Mouse (Mus musculus) cerebellum, postnatal 4 days (tissue): Measurements from ENCODE around the gene Mrtfa.

Source experiments
- DNase-seq, 2 experiments: peaks; one replicate each; pipeline ENCODE4 v3.0.0; 2022; ENCODE audit warnings: low spot score in 2 of 2, mixed read lengths in 1 of 2

Mrtfa gene

DNA sequence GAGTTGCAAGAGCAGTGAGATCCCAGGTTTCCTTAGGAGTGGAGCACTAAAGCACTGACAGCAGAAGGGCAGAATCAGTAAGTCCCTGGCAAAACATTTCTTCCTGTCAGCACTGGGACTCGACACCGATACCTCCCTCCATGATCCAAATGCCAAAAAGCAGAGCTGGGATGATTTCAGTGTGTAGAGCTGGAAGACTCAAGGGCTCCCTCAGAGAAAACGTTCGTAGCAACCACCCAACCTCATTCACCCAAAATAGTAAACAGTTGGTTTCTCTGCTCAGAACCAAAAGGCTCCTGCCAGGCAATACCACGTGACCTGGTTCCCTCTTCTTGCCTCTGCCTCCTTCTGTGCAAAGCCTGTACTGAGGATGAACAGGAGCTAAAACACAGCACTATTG, 123.6 kb downstream of the Mrtfa start:
- DNase-seq, result no peak

DNA sequence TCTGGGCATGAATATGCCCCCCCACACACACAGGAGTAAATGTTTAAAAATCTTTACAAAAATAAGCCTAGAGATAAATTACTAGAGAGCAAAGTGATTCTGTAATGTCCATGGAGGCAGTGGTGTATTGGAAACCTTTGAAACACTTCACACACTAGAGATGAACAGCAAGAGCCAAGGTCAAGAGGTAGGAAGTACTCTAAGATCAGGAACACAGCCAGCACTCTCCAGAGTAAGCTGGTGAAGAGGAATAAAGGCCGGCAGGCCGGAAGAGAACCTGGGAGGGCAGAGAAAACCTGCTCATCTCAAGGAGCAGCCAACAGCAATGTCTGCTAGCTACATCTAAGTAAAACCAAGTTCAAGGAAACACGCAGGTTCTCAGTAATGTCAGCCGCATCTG, 125.9 kb downstream of the Mrtfa start:
- DNase-seq, result no peak

GRCm38 (mm10) chr15:81064143-81064542, 126.4 kb downstream of the Mrtfa start:
- DNase-seq, result no peak

DNA sequence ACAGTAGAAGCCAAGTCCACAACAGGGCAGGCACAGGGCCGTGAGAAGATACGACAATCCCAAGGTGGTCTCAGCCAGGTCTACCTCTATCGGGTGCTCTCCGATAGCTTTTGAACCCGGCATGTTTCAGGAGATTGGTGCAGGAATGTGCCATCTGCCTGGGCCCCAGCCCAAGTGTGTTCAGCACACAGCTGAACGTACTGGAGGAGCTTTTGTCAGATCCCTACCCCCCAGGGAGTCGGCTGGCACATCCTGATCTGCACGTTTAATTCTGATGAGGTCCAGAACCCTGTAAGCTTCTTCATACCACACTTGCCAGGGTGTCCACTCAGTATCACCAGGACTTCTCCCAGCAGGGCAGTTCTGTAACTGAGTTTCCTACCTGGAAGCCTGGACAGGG, 127.9 kb downstream of the Mrtfa start:
- DNase-seq, result peak in 1 of 2 experiments; percentile 17

GRCm38 (mm10) chr15:81062175-81062588, 128.4 kb downstream of the Mrtfa start:
- DNase-seq, result no peak

DNA sequence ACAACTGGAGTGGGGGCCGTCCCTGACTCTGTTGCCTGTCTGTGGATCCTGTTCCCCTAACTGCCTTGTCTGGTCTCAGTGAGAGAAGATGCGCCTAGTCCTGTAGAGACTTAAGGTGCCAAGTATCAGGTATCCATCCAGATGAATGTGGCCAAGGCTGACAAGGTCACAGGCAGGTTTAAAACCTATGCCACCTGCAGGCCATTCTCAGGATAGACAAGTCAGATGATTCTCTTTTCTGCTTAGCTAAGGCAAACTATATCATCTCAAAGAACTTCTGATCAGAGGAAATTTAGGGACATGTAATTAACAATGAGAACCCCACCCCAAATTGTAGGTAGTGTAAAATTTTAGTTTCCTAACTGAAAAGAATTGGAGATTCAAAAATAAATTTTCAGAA, 129.6 kb downstream of the Mrtfa start:
- no peak for DNase-seq

- DNase-seq, result no peak
Measured at GRCm38 (mm10) chr15:81057736-81058135, 132.8 kb downstream of the Mrtfa start.

DNA sequence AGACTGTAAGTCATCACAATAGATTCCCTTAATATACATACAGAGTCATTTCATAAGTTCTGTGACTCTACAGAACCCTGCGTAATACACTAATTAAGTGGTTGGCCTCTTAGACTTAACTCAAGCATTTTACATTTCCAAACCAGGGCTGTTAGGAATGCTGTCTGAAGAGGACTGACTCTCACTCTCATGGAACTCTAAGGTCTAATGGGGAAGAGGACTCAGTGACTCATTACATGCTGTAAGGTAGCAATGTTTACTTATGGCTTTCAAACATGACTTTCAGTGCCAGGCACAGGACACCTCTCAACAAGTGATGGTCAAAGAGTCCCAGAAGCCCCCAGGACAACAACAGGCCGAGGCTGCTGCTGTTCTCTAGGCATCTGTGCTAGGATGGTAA, 135.1 kb downstream of the Mrtfa start:
- DNase-seq, result no peak

GRCm38 (mm10) chr15:81052491-81052890, 138.1 kb downstream of the Mrtfa start:
- DNase-seq, result no peak

DNA sequence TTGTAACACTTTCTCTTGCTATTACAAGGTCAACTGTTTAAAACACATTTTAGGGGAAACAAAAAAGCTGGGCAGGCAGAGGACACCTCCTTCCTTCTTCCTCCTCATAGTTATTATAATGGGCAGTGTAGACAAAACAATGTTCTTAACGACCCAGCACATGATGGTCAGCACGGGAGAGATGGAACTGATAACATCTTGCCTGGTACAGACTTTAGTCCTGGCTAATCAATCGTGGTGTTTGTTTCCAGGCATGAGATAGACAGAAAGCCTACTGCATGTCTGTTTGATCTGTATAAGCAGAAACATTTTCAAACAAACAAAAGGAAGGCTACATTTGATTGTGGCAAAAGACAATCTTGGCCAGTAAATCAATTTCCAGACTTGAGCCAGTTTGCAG, 140.1 kb downstream of the Mrtfa start:
- no peak for DNase-seq

GRCm38 (mm10) chr15:81049401-81050053, 141.0 kb downstream of the Mrtfa start:
- peak in 1 of 2 experiments; percentile 21 for DNase-seq

GRCm38 (mm10) chr15:81047497-81047896, 143.1 kb downstream of the Mrtfa start:
- no peak for DNase-seq

- no peak for DNase-seq
Measured at GRCm38 (mm10) chr15:81046061-81046460, 144.5 kb downstream of the Mrtfa start.

DNA sequence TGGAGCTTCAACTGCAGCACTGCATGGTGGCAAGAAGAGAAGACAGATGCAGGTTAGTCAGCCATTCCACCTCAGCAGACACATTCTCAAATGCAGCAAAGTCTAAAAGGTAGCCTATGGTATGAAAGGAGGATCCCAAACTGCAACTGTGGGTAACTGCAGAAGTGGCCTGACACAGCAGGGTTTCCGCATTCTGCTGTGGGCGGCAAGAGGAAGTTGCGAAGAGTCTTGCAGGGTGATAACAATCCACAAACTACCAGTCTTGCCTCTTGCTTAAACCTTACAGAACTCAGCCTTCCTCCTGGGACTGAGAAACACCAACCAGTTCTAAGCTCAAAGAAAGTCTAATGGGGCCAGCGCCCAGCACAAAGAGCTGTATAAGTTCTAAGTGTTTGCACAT, 145.2 kb downstream of the Mrtfa start:
- DNase-seq, result no peak

DNA sequence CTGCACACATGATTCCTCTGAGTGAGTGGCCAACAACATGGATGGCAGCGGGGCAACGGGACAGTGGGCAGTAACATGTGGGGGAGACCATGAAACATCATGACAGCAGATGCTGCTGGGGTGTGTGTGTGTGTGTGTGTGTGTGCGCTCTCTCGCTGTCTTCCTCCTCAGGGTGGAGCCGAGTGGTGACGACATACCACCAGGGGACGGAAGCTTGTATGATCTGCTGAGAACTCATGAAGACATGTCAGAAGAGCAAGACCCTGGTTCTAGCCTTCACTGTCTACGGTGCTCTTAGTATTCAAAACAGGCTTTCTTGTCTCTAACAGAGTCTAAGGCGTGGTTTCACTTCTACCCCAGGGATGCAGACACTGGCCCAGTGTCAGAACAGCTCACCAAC, 146.1 kb downstream of the Mrtfa start:
- DNase-seq, result no peak

DNA sequence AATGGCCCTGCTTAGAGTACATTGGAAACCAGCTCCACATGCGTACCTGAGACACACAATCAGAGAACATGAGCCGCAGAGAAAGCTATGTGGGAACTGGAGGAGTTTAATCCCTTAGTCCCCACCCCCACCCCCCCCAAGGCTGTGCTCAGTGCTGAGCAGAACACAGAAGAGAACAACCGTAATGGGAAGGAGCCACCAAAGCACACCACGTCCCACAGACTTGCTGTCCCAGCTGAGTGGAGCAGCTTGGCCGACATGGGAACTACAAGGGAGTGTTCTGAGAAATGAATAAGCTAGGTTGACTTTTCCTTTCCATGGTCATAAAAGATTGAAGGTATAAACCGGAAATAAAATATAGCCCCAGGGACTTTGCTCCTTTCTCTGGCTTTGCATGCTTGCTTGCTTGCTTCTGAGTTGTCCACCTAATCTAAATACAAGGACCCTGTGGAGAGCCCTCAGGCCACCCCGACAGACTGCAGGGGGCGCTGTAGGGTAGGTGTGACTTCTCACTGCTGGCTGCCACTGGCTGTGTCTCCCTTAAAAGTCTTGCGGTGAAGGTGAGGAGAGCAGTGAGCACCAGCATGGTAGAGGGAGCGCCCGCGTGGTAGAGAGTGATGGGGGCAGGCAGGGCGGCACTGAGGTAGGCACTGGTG, 148.2 kb downstream of the Mrtfa start:
- DNase-seq, result no peak

- DNase-seq, result no peak
Measured at GRCm38 (mm10) chr15:81041767-81042166, 148.8 kb downstream of the Mrtfa start.

DNA sequence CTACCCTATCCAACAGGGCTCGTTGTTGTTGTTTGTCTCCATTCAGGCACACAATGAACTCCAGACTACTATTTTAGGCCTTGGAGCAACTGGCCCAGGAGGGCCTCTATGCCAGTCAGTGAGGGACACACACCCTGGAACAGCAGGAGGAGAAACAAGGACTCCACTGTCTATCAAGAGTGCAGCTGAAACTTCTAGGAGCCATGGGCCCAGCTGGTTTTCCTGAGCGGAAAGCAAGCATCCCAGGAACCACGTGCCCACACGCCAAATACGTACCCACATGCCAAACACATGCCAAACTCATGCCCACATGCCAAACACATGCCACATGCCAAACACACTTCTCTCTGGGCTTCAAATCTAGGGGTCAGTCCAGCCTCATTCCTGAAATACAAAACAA, 152.1 kb downstream of the Mrtfa start:
- DNase-seq, result no peak

DNA sequence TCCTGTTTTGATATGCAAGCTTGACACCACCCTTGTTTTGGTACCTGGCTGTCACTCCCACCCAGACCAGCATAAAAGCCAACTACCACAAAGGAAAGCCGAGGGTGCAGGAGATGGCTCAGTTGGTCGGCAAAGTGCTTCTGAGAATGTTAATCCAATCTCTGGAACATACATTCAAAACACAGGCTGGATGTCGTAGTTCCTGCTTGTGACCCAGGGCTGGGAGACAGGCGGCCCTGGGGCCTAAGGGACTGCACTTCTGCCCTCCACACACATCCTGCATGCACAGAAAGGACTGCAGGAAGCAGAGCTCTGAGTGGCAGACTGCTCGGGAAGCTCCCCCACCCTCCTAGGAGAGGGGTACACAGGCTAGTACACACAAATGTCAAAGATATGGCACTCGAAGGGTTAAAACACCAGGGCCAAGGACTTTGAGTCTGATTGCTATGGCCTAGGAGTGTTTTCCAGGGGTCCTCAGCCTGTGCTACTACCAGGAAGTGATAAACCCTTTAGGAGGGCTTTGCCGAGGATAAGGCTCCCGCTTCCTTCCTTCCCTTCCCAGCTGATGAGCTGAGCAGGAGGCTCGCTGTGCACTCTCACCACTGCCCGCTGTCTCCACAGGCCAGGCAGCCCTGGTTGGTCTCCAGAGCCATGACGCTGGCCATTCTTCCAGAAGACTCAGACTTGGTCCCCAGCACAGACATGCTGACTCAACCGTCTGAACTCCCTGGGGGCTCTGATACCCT, 155.0 kb downstream of the Mrtfa start:
- no peak for DNase-seq

DNA sequence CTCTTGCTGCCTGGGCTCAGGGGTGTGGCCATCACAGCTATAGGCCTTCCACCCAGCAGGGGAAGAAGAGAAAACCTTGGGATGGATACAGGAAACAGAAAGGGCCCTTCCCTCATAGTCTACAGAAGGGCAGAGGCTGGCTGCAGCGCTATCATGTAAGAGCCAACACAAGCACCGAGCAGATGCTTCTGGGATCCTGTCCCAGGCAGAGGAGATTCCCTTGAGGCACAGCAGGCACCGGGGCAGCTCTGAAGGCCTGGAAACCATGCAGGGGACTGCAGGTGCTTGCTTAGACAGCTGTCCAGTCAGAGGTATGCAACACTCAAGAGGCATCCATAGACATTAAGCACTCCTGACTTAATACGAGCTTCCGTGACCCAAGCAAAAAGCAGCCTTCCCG, 156.4 kb downstream of the Mrtfa start:
- DNase-seq, result no peak

- DNase-seq, result no peak
Measured at GRCm38 (mm10) chr15:81032941-81033629, 157.5 kb downstream of the Mrtfa start.

GRCm38 (mm10) chr15:81031611-81032010, 158.9 kb downstream of the Mrtfa start:
- no peak for DNase-seq
